Mouse (Mus musculus) gastrocnemius, adult 8-10 months (tissue): ENCODE results near the gene Gm4737. TPM values are rescaled to one million over a fixed set of nuclear protein-coding genes. Genes with fewer than 3 reads are reported as not detected.
"Not testable (repeated sequence)": the region's sequence is repeated elsewhere in the genome, so short reads cannot be mapped to it uniquely, and the experiment has no call there.

Source experiments
- DNase-seq, 2 experiments: peaks; one replicate each; pipeline ENCODE4 v3.0.0; 2022; ENCODE audit warnings: low spot score in 2 of 2
- total RNA-seq, 4 experiments: library from RNA; stranded (reverse); gene quantifications; 2 replicates each; pipeline ENCODE4 v1.2.4; 2022

Gene Gm4737
- 10 to 100 TPM; 12.8 to 16.3 (median 15.0) TPM for total RNA-seq

GRCm38 (mm10) chr16:46154832-46155231 lies at the start of gene Gm4737:
TSS of gene Gm4737 (minus strand) at chr16:46155077.
- DNase-seq, result not testable (repeated sequence)

DNA sequence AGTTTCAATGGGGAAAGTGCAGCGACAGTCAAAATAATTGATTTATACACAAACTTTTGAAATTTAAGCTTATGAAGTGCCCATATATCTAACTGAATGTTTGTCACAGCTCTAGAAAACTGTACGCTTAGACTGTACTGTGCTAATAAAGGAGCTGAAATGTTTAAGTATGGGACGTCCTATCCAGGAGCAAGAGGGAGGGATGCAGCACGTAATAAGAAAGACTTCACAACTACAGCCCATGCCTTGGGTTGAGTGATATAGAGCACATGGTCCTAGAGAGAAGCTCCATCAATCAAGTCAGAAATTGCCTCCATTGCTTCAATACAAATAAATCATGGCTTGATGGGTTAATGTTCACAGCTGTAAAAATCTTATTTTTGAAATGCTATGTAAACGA lies 40.9 kb upstream of the Gm4737 start:
- no peak for DNase-seq

DNA sequence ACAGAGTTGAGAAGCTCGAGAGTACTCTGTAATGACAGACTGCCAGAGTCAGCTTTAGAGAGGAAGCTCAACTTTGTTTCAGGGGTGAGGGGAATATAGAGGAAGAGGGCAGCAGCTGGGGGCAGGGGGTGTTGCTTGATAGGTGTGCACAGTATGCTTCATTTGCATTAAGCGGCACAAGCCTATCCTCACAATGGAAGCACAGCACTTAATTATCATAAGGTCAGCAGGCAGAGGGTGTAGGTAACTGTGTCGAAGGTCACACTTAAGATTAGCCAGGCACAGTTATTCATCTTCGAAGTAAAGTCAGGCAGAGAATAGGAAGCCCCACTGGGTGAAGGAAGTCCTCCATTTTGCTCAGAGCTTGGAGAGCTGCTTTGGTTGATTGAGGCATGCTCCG lies 28.2 kb upstream of the Gm4737 start:
- DNase-seq, result no peak

DNA sequence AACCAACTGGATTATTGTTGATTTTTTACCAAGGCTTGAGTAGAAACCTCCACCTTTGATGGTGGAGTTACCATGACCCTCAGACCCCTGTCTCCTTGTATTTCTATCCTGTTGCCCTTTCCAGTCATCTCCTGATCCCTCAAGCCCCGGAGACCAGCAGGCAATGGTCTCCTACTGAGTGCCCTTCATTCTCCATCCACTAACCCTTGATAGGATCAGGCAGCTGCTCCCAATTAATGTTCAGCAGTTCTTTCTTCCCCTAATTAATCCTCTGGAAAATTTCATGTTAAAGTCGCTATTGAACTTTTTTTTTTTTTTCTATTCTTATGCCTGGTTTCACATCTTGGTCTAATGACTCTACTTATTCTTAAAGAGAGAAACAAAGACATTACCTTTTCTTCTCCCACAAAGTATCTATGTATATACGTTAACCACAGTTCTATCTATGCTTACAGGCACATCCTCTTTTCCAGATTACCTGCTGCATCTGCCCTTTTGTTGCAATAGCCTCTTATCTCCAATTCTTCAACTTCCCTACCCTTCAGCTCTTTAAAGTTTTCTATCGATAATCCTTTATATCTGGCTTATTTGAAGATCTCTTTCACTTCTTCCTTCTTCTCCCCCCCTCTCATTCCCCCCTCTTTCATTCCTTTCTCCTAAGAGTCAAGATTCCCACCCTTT lies 23.4 kb upstream of the Gm4737 start:
- DNase-seq, result no peak

DNA sequence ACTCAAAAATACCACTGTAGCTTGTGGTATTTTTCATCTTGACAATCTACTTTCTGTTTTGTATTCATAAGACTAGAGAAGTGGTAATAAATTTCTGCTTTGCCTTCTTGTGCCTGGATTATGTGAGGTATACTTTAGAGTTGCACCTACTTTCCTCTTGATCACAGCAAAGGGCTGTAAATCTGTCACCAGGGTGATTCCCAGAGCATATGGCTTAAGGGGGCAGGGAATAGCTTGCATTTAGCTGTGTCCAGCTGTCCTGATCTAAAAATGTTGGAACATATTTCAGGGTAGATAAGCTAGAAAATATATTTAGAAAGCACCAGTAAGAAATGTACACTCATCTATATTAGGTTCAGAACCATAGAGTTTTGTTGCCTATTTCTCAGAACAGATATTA lies 18.2 kb upstream of the Gm4737 start:
- no peak for DNase-seq

DNA sequence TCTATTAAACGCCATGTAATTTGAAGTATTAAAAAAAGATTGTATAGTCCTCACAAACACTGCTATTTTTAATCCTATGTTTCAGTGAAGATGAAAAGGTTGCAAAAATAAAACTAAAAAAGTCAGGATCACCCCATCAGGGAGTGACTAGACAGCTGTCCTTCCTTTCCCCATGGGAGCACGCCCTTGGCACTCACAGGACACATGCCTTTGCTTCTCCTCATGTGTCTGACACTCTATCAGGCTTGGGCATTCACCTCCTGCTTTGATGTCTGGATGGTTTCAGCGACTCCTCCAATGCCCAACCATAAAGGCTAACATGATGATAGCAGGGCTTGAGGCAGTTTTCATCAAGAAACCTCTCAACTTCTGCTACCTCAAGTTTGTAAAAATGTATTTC lies 12.1 kb upstream of the Gm4737 start:
- peak in 1 of 2 experiments; percentile 24 for DNase-seq

DNA sequence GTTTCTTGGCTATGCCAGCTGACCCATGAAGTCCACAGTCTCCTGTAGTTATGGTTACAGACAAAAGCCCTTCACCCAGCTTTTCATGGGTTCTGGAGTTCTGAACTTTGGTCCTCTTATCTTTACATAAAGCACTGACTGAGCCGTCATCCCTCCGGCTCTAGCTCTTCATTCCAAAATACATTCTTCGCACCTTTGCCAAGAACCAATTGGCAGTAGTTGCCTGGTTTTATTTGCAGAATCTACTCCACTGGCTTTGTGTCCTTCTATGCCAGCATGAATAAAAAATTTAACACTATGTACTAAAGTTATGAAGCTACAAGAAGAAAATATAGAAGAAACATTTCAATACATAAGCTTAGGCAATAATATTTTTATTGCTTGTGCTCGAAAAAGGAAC lies 10.4 kb upstream of the Gm4737 start:
- no peak for DNase-seq

- no peak for DNase-seq
Measured at GRCm38 (mm10) chr16:46151141-46151540, 3.7 kb downstream of the Gm4737 start.

DNA sequence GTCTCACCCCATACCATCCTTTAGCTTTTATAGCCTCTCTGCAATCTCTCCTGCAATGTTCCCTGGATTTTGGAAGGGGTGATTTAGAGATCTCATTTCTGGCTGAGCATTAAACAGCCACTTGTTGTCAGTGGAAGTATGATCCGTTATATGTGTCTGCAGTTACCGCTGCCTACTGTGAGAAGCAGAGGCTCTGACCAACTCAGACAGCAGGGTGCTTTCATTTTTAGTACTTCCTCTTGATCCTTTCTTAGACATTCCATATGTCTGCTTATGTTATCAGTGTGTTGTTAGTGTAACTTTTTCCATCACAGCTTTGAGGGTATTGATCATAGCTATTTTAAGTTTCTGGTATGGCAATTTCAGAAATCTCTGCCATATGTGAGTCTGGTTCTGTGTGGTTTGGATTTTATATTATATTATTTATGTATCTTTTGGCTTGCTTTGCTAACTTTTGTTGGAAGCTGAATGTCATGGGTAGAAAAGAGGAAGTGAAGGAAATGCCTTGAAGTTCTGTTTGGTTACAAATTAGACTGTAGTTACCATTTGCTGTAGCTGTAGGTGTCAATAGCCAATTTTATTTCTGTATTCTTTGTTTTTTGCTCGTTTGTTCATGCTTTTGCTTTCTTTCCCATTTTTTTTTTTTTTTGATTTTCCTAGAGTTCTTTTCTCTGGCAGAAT lies 6.1 kb downstream of the Gm4737 start:
- no peak for DNase-seq

- no peak for DNase-seq
Measured at GRCm38 (mm10) chr16:46146962-46147361, 7.9 kb downstream of the Gm4737 start.

GRCm38 (mm10) chr16:46122238-46122637 lies 32.6 kb downstream of the Gm4737 start:
- DNase-seq, result no peak

- no peak for DNase-seq
Measured at GRCm38 (mm10) chr16:46121420-46121819, 33.5 kb downstream of the Gm4737 start.

- no peak for DNase-seq
Measured at GRCm38 (mm10) chr16:46120607-46121006, 34.3 kb downstream of the Gm4737 start.

DNA sequence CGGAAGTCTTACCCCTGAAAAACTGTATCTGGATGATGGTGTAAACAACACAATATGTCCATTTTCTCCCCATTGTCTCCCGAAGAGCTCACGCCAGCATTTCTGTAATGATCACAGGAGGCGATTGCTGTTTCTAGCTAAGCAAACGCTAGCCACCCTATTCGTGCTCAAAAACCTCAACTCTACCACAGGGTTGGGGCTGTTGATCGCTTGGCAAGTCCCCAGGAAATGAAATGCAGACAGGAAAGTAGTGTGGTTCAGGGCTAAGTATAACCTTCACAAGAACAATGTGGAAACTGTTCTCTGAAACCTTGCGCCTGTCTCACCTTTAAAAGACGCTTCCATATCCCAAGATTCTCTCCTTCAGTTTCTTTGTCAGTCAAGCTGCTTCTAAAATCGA lies 34.9 kb downstream of the Gm4737 start, which contains the start of gene Cd96:
Gene Cd96, minus strand, starts transcription at position 232 of the 400 bp plus-strand sequence.
- no peak for DNase-seq

DNA sequence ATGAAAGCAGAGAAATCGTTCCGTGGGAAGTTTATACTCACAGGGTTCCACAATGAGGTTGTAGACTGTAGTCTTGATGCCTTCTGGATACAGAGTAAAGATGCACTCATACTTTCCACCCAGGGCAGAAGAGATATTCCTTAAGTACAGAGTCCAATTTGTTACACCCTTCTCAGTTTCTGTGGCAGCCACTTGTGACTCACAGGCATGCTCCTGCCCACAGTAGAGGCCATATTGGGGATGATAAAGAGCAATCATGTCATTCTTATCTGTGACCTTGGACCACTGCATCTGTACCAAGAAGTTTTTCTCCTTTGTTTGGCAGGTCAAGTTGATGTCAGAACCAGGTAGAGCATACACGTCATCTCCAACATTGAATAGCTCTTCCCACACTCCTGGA lies 37.2 kb downstream of the Gm4737 start:
- DNase-seq, result no peak

DNA sequence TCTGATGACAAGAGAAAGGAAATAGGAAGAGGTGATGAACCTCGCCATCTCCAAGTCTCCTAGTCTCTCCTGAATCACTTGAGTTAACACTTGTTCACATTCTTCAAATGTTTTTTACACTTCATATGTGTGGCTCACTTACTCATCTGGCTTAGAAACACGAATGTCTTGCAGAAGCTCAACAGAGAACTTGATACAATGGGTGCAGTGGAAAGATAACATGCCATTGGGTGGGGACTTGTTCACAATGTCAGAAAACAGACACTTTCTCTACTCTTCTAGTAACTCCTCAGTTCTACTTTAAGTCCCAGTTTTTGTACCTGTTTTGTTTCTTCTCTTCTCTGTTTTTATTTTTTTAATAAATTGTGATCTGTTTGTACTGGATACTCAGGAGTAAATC lies 40.1 kb downstream of the Gm4737 start:
- DNase-seq, result no peak

DNA sequence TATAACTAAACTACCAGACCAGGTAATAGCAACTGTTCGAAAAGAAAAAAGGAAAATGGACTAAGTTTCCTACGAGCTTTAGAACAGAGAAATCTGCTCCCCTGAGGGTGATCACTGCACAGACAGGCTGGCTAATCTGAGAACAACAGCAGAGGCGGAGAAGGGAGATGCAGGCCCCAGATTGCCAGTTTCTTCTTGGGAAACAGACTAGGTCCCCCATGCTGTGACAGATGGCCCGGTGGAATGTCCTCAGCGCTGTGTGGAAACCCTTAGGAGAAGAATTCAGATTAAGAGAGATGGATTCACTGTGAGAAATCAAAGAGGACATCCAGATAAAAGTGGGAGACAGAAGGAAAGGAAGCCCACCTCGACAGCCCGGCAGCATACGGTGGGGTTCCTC lies 45.3 kb downstream of the Gm4737 start:
- no peak for DNase-seq

DNA sequence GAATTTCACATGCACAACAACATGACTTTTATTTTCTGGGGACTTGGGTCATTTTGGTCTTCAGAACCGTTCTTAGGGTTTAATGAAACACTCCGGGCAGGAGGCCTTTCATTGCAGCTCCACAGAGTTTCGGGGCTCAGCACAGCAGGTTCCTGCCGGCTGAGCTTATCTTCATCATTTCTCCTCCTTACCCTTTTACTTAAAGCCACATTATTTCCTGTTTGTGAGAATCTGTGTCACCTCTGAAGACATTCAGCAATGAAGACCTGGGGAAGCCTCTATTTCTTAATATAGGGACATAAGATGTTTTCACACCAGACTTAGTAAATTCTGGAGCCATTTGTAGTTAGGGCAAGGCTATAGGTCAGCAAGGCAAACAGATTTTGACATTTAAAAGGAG lies 47.4 kb downstream of the Gm4737 start:
- no peak for DNase-seq

DNA sequence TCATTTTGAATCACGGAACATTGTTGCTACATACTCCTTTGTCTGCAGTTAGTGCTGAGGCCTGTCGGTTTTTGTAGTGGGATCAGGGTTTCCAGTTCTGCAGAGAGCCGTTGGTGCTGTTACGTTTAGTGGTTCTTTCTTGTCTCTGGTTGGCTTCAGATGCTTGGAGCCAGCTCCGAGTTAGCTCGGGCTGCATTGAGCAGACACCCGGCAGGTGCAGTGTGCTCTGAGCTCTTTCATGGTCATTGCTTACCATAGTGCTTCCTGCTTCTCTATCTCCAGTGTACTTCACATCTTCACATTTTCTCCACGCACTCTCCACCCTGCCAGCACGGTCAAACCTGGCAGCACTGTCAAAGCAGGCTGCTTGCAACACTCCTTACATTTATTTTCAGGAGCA lies 50.4 kb downstream of the Gm4737 start:
- no peak for DNase-seq
